Comparison of ENCODE assay signal across 21 mouse cellular contexts in the genomic region with DNA sequence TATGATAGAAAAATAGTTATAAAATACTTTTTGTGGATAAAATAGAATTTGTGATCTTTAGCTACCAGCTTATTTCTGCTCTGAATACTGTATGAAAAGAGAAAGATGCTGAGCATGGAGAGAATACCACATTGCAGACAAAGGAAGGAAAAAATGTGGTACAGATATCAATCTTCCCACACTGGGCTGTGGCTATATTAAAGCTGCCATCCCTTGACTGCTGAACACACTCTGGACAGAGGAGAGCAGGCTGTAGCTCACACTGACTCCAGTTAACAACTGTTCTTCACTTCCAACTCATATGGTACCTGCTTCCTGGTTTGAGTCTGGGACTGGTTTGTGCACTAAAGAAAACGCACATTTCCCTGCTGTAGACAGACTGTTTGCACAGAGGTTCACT.
DNase-seq lines count a peak whose midpoint lies in the region; ATAC-seq lines count a peak whose summit lies in the region.
"Had no signal": no experiment of that assay in that cellular context is flagged by ENCODE, and none has a peak within 500 bp of the region (broad histone marks: within the 10 kb centered on the region; RNA-seq: fewer than 3 reads in every experiment).

No protein-coding gene starts in this region.

- DNase-seq in 416B (ENCODE audit: low read depth): peak; percentile 52
- DNase-seq in layer of hippocampus, postnatal 25 days (ENCODE audit: extremely low spot score in 1 of 2, low spot score in 1 of 2): no peak
- no peak for DNase-seq in right cerebral cortex, adult 2 months (ENCODE audit: low spot score in 2 of 2)
- DNase-seq: adrenal gland, adult 2 months; adrenal gland, postnatal 10 days; adrenal gland, postnatal 25 days; B cell, adult 2 months; cerebellum, adult 11 months; cerebellum, adult 18-20 months; cerebellum, adult 8-10 months; cerebellum, adult 9-11 months; cerebellum, postnatal 14 days; cerebellum, postnatal 36 days; forebrain, postnatal 0 days had no signal

- peak; percentile 80 for ATAC-seq in common myeloid progenitor, adult 5-6 weeks (replicated peaks; ENCODE audit: low read depth, poor library complexity, severe bottlenecking)
- ATAC-seq in megakaryocyte progenitor cell, adult 5-6 weeks (replicated peaks; ENCODE audit: poor library complexity): 0 out of 2 replicates have a peak, but pooled peaks have one; percentile 20
- ATAC-seq: activated CD4-positive, CD25-positive, alpha-beta regulatory T cell, adult 4 months; CD4-positive, CD25-positive, alpha-beta regulatory T cell, adult 4 months; forebrain, embryonic 13.5 days; forebrain, embryonic 15.5 days; forebrain, postnatal 0 days; Patski had no signal
